Mouse (Mus musculus) testis, postnatal 14 days (tissue): ENCODE measurements at regions not wholly inside any gene's neighbourhood (a gene's known extent, or its start where the extent isn't known, plus 50 kb on each side); places are given as distances from the start of the nearest gene placed in this dataset.
"Not testable (repeated sequence)": the region's sequence is repeated elsewhere in the genome, so short reads cannot be mapped to it uniquely, and the experiment has no call there.

Experiments
- DNase-seq: peaks from one replicate; pipeline ENCODE4 v3.0.0; 2021; ENCODE audit warnings: low spot score

DNA sequence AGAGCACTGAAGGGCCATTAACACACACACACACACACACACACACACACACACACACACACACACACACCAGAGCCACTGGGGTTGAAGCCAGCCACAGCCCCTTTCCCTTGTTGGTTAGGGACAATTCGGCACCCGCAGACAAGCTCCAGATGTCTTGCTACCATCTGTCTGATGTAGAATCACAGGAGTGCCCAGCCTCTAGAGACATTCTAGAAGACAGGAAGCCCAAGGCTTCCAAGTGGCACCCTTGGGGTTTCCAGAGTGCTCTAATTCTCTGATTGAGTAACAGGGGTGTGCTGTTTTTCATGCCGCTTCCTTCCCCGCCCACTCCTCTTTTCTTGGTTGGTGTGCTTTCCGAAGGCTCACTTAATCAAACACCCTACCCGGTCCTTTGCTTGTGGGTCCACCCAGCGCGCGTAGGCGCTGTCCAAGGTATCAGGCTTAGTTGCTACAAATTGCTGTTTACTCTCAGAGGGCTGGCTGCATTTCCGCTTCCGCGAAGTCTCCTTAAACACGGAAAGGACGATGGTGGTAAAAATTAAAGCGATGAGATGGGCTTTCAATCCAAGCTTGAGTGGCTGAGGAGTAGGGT, 59.5 kb upstream of the Zbtb18 start:
- peak; percentile 32 for DNase-seq

DNA sequence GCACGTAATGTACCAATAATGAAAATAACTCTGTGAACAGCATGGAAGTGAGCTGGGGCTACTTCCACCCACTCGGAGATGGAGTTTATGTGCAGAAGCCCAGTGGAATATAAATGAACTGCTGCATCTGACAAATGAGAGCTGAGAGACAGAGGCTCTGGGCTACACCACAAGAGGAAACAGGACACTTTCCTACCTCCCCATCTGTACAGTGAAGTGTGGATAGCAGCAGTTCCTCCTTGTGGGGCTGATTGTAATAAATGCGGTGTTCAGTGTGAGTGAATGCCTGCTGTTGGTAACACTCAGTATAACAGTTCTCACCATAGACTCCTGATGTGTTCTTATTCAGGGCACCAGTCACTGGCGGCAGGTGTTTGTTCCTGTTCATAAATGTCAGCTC, 60.0 kb upstream of the Zbtb18 start:
- DNase-seq: no peak

DNA sequence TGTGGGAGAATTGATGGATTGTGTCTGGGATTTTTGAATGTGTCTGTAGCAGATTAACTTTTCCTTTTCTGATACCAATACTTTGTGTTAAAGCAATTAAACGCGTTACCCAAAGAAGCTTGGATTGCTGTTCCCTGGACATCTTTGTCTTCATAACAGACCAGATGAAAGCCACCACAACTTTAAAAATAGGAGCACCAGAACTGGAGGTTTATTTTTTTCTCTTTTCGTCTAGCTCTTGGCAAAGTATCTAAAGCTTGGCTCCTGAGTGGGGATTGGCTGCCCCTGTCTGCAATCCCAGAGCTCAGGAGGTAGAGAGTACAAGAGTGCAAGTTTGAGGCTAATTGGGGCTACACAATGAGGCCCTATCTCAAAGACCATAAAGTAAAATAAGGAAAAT, 64.0 kb upstream of the Zbtb18 start:
- no peak for DNase-seq

DNA sequence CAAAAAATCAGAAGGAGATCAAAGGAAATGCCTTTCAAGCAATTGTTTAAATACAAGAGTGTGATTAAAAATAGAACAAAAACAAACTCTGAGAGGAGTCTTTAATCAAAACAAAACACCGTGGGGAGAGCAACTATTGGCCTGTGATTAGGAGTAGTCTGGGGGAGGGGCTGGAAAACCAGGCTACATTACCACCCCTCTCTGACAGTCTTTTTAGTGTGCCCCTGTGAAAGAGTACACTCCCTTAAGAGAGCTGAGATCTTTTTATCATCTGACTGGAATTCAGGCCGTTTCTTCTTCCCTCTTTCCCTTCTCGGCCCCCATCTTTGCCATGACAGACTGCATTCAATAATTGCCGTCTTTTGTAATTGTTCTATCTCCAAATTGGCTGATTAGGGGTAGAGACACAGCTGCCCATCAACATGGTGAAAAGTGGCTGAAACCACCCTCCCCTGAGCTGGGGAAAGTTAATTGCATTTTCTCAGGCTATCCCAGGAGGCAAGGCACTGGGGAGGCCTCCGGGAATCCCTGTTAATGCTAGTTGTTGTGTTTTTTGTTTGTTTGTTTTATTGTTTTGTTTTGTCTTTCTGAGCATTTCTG, 68.8 kb upstream of the Zbtb18 start:
- DNase-seq: no peak

DNA sequence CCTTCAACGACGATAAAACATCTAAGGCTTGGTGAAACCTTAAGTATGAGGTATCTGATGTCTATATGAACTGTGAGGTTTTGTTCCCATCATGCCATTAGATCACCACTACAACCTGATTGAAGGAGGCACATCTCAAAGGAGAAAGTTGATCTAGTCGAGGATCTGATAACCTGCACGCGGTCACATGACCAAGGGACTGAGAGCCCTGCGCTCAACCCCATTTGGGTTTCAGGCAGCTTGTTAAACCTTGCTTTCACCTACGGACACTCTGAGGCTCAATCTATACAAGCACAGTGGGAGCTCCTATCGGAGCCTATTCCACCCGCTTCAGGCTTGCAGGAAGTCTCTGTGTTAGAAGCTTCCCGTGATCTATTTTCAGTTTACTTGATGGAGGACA, 70.1 kb upstream of the Zbtb18 start:
- no peak for DNase-seq

DNA sequence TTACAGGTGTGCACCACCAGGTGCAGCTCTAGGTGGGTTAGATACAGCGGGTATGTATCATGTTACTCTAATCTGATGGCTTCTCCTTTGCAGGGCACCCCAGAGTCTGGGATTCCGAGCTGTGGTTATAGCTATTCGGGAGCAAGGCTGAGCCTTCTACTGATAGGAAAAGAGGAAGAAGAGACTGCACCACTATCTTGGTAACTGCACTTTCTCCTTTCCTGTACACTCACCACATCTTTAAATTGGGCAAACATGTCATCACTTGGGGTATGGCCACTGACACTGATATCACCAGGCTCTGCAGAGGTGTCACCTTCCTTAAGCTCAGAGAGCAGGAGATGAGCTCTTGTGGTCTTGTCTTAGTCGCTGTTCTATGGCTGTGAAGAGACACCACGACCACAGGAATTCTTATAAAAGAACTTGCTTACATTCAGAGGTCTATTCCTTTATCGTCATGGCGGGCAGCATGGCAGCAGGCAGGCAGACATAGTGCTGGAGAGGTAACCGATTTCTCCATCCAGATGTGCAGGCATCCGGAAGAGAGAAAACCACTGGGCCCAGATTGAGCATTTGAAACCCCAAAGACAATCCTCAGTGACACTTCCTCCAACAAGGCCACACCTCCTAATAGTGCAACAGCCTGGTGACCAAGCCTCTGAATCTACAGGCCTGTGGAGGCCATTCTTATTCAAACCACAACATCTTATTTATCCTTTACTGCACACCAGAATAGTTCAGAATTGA, 74.1 kb upstream of the Zbtb18 start:
- DNase-seq: no peak

DNA sequence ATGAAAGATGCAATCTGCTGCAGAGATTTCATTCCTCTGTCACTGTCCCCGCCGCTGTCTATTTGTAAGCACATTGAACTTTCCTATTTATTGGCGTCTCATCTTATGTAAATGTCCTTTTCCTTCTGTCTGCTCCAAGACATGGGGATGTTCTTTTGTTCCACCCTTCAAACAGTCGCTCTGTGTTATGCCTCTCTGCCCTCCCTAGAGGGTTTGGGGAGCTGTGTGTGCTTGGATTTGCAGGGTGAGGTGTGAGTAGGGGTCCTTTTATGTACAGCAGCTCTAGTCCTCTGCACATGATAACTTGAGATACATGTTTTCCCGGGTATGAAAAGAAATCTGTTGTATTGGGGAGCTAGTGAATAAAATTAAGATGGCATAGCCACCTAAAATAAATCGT, 75.2 kb upstream of the Zbtb18 start:
- no peak for DNase-seq

DNA sequence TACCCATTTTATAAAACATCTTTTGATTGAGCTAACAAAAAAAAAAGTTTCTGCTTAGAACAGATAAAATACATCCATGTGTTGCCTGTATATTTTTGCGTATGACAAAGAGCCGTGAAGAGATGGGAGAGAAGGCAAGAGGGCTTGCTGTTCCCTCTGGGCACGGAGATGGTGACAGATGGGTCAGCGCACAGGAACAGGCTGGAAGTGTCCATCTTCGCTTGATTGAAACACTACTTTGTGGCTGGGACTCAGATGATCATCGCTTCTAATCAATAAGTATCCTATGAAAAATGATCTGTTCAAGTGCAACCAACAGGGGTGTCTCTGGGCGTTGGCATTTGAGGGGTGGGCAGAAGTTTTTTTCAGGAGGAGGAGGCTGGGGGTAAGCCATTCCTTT, 75.7 kb upstream of the Zbtb18 start:
- DNase-seq: no peak

DNA sequence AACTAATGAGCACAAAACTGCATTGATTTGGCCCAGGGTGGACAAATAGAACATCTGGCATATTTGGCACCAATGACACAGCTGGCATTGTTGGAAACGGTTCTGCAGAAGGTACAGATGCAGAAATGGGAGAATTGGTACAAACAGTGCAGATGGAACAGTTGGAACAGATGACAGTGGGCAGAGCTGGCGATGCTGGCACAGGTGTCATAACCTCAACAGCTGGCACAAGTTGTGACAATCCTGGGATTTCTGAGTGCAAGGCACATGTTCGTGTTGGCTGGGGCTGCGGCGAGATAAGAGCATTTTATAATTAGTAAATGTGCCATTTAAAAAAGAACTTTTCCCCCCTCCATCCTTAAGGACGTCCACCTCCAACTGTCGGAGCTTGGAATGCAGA, 77.8 kb upstream of the Zbtb18 start:
- no peak for DNase-seq

DNA sequence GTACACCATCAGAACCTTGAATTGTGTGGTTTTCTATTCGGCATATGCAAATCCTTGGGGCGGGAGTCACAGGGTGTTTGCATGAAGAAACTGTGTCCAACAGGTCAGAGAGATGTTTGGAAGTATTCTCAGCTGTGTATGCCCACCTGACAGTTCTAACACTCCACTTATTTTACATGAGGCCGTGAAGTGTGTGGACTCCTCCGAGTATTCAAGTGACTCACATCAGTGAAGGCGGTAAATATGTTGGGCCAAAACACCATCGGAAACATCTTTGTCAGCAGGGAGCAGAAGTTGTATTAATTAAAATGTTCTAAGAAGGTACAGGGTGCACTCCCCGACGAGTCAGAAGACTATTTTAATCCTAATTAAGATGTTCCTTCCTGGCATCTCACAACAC, 79.8 kb upstream of the Zbtb18 start:
- DNase-seq: no peak

DNA sequence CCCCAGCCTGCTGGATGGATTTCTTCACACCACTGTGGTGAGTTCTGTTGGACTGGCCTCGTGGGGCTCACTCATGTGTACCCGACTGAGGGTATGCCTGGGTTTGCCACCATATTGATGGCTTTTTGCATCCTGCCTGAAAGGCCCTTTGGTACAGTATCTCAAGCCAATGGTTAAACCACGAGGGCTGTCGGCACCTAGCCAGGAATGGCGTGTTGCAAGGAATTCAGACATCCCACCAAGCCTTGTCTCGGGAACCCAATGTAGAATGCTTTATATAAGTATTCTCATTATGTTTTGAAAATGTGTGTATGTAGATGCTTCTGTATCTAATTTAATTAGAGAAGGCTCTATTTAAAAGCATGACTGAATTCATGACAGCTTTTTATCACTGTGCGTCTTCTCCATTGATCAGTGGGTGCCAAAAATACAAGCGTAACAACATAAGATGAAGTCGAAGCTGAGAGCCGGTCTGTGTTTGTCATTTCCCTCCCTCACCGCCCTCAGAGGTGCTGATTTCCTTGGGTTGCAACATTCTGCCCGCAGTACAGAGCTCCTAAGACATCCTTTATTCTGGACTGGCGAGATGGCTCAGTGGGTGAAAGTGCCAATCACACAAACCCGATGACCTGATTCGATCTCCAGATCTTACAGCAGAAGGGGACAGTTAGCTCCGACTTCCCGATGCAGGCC, 90.5 kb upstream of the Akt3 start:
- DNase-seq: no peak

DNA sequence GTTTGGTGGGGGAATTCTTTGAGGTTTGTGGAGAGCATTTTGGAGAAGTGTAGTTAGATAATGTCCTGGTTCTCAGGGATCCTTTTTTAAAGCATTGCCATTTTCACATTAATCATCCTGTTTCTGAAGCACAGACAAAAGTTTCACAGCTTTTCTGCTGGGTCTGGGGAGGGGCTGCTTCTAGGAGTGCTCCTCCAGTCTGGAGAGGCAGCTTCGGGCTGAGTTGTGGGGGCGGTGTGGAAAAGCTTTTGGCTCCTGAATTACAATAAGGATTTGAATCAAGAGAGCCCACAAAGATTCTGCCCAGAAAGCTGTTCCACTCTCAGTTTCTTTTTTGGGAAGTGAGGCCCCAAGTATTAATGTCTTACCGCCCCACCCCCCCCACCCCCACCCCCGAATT, 89.2 kb upstream of the Akt3 start:
- no peak for DNase-seq

DNA sequence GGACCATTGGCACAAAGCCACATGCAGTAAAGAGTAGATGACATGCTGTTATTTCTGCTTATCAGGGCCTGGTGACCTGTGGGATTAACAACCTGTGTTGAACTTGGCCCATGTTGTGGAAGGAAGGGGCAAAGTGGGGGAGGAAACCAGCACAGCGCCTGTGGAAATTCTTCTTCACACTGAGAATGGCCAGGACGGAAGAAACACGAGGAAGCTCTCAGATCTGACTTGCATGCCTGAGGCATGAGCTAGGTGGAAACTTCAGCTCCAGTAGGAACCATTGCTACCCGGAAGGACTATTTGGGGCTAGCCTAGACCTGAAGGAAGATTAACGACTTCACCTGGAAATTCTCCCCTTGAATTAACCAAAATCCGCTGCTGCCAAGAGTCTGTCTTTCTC, 88.5 kb upstream of the Akt3 start:
- DNase-seq: no peak

DNA sequence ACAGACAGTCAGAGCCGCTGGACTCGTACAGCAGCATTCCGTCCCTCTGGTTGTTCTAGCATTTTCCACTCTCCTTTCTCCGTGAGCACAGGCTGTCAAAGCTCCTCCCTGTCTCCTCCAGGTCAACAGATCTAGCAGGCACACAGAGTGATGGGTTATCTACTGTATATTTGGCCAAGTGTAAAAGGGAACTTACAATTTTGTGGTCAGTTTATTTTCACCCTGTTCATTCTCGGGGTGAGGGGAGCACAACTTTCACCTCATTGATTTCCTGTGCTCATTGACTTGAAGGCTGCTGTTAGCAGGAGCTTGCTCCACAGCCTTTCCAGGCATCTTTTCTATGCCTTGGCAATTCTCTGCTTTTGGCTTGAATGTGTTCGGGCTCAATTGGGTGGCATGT, 87.5 kb upstream of the Akt3 start:
- no peak for DNase-seq

DNA sequence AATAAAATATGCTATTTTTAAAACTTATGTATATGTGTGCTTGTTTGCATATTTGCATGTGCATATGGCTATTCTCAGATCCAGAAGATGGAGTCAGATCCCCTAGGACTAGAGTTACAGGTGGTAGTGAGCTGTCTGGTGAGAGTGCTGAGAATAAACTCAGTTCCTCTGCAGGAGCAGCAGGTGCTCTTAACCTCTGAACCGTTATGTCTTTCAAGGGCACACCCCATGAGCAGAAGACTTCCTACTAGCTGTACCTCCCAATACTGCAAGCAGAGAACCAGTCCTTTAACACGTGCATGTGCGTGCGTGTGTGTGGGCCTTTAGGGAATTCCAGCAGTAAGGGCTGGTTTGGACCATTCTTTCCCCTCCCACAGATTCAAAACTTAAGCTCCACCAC, 85.9 kb upstream of the Akt3 start:
- no peak for DNase-seq

DNA sequence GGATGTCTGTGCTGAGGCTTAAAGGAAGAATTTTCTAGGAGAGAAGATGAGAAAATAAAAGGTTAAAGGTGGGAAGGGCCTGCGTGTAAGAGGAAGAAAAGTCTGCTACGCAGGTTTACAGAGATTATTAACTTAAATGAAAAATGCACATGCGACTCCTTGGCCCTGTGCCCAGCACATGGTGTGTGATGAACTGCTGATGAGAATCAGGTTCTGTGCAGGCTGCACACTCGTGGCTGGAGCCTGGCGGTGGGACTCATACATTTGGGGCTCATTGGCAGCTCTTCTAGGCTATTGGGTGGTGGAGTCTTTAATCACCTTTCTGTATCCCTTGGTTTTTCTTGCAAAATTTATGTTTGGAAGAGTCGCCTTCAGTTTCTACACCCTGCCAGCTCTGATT, 85.1 kb upstream of the Akt3 start:
- DNase-seq: no peak

DNA sequence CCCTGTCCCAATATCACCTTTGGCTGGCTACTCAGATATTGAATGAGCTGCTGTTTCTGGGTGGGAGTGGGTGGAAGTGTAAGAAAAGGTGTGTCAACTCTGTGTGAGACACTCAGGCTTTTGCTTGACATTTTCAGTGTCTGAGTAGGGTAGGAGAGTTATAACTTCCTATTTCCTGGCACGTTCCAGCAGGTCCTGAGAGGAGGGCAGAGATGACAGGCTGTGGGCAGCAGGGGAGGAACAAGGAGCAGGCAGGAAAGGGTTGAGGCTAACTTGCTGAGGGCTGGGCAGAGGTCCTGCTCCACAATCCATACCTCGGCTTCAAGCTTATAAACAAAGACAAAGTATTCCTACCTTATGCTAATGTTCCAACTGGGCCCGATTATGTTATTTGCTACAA, 82.2 kb upstream of the Akt3 start:
- DNase-seq: no peak

DNA sequence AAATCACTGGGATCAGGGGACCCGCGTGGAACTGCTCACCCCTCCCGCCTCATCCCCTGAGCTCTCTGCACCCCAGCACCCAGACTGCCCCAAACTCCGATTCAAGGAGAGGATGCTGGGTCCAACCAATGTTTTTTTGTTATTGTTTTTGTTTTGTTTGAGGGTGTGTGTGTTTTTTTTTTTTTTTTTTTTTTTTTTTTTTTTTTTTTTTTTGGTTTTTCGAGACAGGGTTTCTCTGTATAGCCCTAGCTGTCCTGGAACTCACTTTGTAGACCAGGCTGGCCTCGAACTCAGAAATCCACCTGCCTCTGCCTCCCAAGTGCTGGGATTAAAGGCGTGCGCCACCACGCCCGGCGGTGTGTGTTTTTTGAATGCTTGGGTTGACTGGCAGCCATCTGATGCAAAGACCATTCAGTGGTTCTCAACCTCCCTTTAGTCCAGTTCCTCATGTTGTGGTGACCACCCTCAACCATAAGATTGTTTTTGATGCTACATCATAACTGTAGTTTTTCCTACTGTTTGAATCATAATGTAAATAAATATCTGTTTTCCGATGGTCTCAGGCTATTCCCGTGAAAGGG, 81.3 kb upstream of the Akt3 start:
- not testable (repeated sequence) for DNase-seq

DNA sequence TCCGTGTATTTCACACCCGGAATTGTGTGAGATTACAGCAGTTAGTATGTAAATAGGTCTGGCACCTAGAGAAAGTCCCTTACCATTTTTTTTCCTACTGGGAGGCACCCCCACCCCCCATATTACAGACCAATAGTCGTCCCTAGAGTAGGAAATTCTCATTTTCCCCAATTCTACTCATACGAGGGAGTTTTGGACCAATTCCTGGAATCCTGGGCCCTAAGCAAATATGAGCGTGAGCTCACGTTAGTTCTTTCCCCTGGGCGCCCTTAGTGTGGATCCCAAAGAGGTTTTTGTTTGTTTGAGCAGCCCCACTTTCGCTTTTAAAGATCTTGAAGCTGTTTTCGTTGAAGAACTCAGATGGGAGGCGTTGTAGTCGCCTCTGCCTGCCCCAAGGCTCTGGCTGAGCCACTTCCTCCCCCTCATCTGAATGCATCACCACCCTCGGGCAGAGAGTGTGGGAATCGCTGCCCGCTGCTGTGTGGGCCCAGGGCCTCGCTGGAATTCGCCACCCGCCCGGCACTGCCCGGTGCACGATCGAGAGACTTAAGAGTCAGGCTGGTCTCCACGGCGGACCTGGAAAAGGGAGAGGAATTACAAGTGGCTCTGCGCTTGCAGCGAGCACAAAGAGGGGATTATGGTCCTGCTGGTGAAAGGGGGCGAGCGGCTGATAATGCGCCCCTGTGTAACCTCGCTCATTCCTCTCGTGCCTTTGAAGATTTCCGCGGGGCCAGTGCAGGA, 80.6 kb upstream of the Akt3 start:
- DNase-seq: peak; percentile 30

DNA sequence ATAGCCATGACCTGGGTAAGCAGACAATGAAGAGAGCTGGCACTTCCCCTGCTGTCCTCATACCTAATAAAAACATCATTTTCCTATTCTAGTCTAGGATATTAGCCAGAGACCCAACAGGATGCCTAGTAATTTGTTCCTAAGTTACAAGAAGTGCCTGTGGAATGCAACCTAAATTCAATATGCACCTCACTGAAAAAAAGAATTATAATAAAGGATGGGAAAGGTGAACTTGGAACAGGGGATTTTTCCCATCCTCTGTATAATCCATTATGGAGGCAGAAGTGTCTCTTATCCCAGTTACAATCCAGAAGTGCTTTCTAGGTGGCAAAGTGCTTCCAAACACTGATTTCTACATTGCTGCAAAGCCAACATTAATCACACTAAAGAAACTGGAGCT, 79.8 kb upstream of the Akt3 start:
- no peak for DNase-seq

DNA sequence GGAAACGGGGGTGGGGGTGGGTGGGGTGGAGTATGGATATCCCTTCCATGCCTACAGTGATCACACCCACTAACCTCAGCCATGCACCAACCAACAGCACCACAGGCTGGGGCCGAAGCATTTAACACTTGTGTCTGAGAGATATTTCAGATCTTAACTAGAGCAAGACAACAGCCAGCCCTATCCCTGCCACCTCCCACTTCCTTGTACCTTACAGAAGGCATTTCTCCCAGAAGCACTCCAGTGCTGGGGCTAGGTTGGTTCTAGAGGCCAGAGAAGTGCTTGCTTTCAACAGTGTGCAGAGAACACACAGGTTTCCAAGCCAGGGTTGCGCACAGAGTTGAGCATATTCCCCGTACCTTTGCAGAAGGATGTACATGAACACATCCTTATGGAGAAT, 79.1 kb upstream of the Akt3 start:
- no peak for DNase-seq

DNA sequence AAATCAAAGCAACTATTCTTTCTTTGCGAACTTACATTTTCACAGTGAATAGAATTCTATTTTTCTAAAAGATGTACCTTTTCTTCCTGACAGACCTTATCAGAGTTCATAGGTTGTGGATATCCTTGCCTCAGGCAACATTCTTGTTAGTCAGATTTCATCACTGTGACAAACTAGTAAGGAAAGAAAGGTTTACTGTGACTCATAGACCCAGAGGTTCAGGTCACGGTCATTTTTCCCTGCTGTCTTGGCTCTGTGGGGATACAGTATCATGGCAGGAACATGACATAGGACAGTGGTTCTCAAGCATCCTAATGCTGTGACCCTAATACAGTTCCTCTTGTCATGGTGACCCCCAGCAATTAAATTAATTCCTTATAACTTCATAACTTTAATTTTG, 78.4 kb upstream of the Akt3 start:
- DNase-seq: no peak
